In the genomic region with DNA sequence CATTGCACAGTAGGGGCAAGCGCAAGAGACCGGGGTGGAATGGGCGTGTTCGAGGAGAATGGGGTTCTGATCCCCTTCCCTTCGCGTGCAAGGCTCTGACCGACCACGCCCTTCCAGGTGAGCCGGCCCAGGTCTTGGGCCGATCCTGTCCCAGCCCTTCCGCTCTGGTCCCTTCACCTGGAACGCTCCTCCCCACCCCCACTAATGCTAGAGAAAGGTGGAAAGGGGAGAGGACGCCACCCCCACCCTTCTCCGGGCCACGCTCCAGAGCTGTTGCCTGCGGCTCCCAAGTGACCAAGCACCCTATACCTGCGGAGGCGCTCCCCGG, we compare ENCODE assay signal across 8 mouse cellular contexts. TPM values are rescaled to one million over a fixed set of nuclear protein-coding genes. Genes with fewer than 3 reads are reported as not detected.
A peak's percentile ranks its signal among the peaks of the same experiment; 100 is the strongest.
DNase-seq lines count a peak whose midpoint lies in the region; ATAC-seq and TF ChIP-seq lines count a peak whose summit lies in the region.

No protein-coding gene starts in this region.

- ATAC-seq in heart, postnatal 0 days (ENCODE audit: insufficient read depth, low read depth): peak; percentile 49
- peak; percentile 79 for ATAC-seq in embryonic facial prominence, embryonic 14.5 days (ENCODE audit: low read depth)
- peak; percentile 73 for ATAC-seq in lung, embryonic 14.5 days (ENCODE audit: insufficient read depth)

- peaks cover 31% of the 10 kb centered on the region for H3K36me3 ChIP-seq in heart, postnatal 0 days (replicated peaks; ENCODE audit: control insufficient read depth, insufficient read depth, low read length)
- peaks cover 34% of the 10 kb centered on the region for H3K36me3 ChIP-seq in embryonic facial prominence, embryonic 14.5 days (ENCODE audit: control insufficient read depth, insufficient read depth, low read length)
- peaks cover 37% of the 10 kb centered on the region for H3K36me3 ChIP-seq in lung, embryonic 14.5 days (ENCODE audit: insufficient read depth)
- H3K36me3 ChIP-seq in small intestine, adult 2 months (ENCODE audit: control insufficient read depth, insufficient read depth, low read length): peaks cover 29% of the 10 kb centered on the region

- no peaks in the 10 kb centered on the region for H3K9me3 ChIP-seq in heart, postnatal 0 days (replicated peaks; ENCODE audit: control insufficient read depth, low read length)
- no peaks in the 10 kb centered on the region for H3K9me3 ChIP-seq in embryonic facial prominence, embryonic 14.5 days (ENCODE audit: control insufficient read depth, low read length)
- H3K9me3 ChIP-seq in lung, embryonic 14.5 days (ENCODE audit: low read depth, low read length): no peaks in the 10 kb centered on the region

- peak overlapping the region; percentile 94 for H3K4me3 ChIP-seq in heart, postnatal 0 days (ENCODE audit: low read depth, low read length)
- H3K4me3 ChIP-seq in embryonic facial prominence, embryonic 14.5 days (ENCODE audit: low read depth, low read length): peak overlapping the region; percentile 75
- peak overlapping the region; percentile 90 for H3K4me3 ChIP-seq in lung, embryonic 14.5 days (ENCODE audit: low read depth, low read length)
- peak overlapping the region; percentile 83 for H3K4me3 ChIP-seq in small intestine, adult 2 months (ENCODE audit: low read depth, low read length)

- 1% methylated on average over 19 of the region's 19 CpGs for WGBS in heart, postnatal 0 days
- WGBS in embryonic facial prominence, embryonic 14.5 days: 1% methylated on average over 13 of the region's 19 CpGs
- WGBS in lung, embryonic 14.5 days: 0% methylated on average over 19 of the region's 19 CpGs
- WGBS in small intestine, adult 2 months: under 1% methylated on average over 18 of the region's 19 CpGs

- TF ChIP-seq POLR2A in small intestine, adult 2 months (IDR thresholded peaks at IDR 0.05; ENCODE audit: low read depth, low read length): no peak

- no peak for TF ChIP-seq EP300 in heart, postnatal 0 days (IDR thresholded peaks at IDR 0.05; ENCODE audit: low read depth)

- peaks cover 12% of the 10 kb centered on the region; the same call in 1 of the 2 replicates for H3K4me1 ChIP-seq in heart, postnatal 0 days (ENCODE audit: control insufficient read depth, insufficient read depth)
- H3K4me1 ChIP-seq in embryonic facial prominence, embryonic 14.5 days (ENCODE audit: control insufficient read depth, insufficient read depth, low read length): peaks cover 12% of the 10 kb centered on the region; the same call in 1 of the 2 replicates
- H3K4me1 ChIP-seq in lung, embryonic 14.5 days (ENCODE audit: insufficient read depth): peaks cover 5% of the 10 kb centered on the region; the same call in 1 of the 2 replicates
- H3K4me1 ChIP-seq in small intestine, adult 2 months (ENCODE audit: control insufficient read depth, insufficient read depth, insufficient read length, low read length): peaks cover 6% of the 10 kb centered on the region

- H3K9ac ChIP-seq in heart, postnatal 0 days (replicated peaks; ENCODE audit: low read depth, low read length): peak overlapping the region; percentile 75
- peak overlapping the region; percentile 83 for H3K9ac ChIP-seq in embryonic facial prominence, embryonic 14.5 days (ENCODE audit: low read depth, low read length)
- peak overlapping the region; percentile 79 for H3K9ac ChIP-seq in lung, embryonic 14.5 days

- no peak for DNase-seq in heart, postnatal 0 days (ENCODE audit: low spot score)
- DNase-seq in heart, postnatal 4 days: no peak
- peak; percentile 58 for DNase-seq in embryonic facial prominence, embryonic 14.5 days (ENCODE audit: low spot score)
- peak; percentile 76 for DNase-seq in kidney, adult 18-20 months
- DNase-seq in lung, embryonic 14.5 days: peak; percentile 62
- no peak for DNase-seq in right cerebral cortex, postnatal 14 days
- DNase-seq in frontal cortex, postnatal 14 days (ENCODE audit: low spot score in 2 of 2): no peak

- H3K4me2 ChIP-seq in heart, postnatal 0 days (ENCODE audit: low read depth, low read length): peak overlapping the region; percentile 98
- H3K4me2 ChIP-seq in embryonic facial prominence, embryonic 14.5 days (ENCODE audit: low read depth, low read length): peak overlapping the region; percentile 81
- peak overlapping the region; percentile 96 for H3K4me2 ChIP-seq in lung, embryonic 14.5 days

- no peak for TF ChIP-seq CTCF in heart, postnatal 0 days (IDR thresholded peaks at IDR 0.05; ENCODE audit: low read depth)
- TF ChIP-seq CTCF in lung, embryonic 14.5 days (IDR thresholded peaks at IDR 0.05; ENCODE audit: low read depth): no peak
- no peak for TF ChIP-seq CTCF in small intestine, adult 2 months (IDR thresholded peaks at IDR 0.05; ENCODE audit: extremely low read depth, insufficient read length, insufficient replicate concordance, low read depth, low read length)

- H3K27ac ChIP-seq in heart, postnatal 0 days (ENCODE audit: low read depth): peak overlapping the region; percentile 71
- H3K27ac ChIP-seq in embryonic facial prominence, embryonic 14.5 days (replicated peaks; ENCODE audit: low read depth, low read length): peak overlapping the region; percentile 76; the same call in 1 of the 2 replicates
- peak overlapping the region; percentile 74 for H3K27ac ChIP-seq in lung, embryonic 14.5 days (ENCODE audit: low read depth)
- H3K27ac ChIP-seq in small intestine, adult 2 months (ENCODE audit: insufficient read depth, low read depth, low read length): peak overlapping the region; percentile 93

- H3K27me3 ChIP-seq in heart, postnatal 0 days (ENCODE audit: control insufficient read depth, insufficient read depth, low read length): no peaks in the 10 kb centered on the region
- H3K27me3 ChIP-seq in embryonic facial prominence, embryonic 14.5 days (replicated peaks; ENCODE audit: control insufficient read depth, insufficient read depth, low read length): no peaks in the 10 kb centered on the region
- no peaks in the 10 kb centered on the region for H3K27me3 ChIP-seq in lung, embryonic 14.5 days (ENCODE audit: insufficient read depth, low read length)
- H3K27me3 ChIP-seq in small intestine, adult 2 months (ENCODE audit: control insufficient read depth, insufficient read depth, low read length): no peaks in the 10 kb centered on the region

RNA-seq across cellular contexts. Expression of gene B4galt3, which starts 0.4 kb away (rescaled TPM):
- 28.9 and 55.0 TPM in 2 replicates for total RNA-seq in heart, postnatal 0 days (2014; rRNA removed; ENCODE audit: low replicate concordance)
- 32.6 and 34.3 TPM in 2 replicates for polyA plus RNA-seq in heart, postnatal 0 days (2015; fragmentation: Nextera tagmentation; extraction: Ambion mirVana)
- total RNA-seq in heart, postnatal 4 days (2021): 10 to 100 TPM; 26.7 to 29.9 TPM
- 60.2 and 64.0 TPM in 2 replicates for polyA plus RNA-seq in embryonic facial prominence, embryonic 14.5 days (2014; fragmentation: Nextera tagmentation; extraction: Ambion mirVana)
- polyA plus RNA-seq in lung, embryonic 14.5 days (2014; fragmentation: Nextera tagmentation; extraction: Ambion mirVana): 80.3 and 94.3 TPM in 2 replicates
- polyA plus RNA-seq in small intestine, adult 2 months (2012; rRNA removed): 38.5 and 78.5 TPM in 2 replicates

RNA-seq across cellular contexts. Expression of gene Ppox, which starts 10.4 kb away (rescaled TPM):
- 32.7 and 52.4 TPM in 2 replicates for total RNA-seq in heart, postnatal 0 days (2014; rRNA removed; ENCODE audit: low replicate concordance)
- polyA plus RNA-seq in heart, postnatal 0 days (2015; fragmentation: Nextera tagmentation; extraction: Ambion mirVana): 24.3 and 24.6 TPM in 2 replicates
- 10 to 100 TPM; 22.3 to 23.4 TPM for total RNA-seq in heart, postnatal 4 days (2021)
- 44.3 and 53.0 TPM in 2 replicates for polyA plus RNA-seq in embryonic facial prominence, embryonic 14.5 days (2014; fragmentation: Nextera tagmentation; extraction: Ambion mirVana)
- polyA plus RNA-seq in lung, embryonic 14.5 days (2014; fragmentation: Nextera tagmentation; extraction: Ambion mirVana): 50.9 and 51.7 TPM in 2 replicates
- 15.4 and 23.4 TPM in 2 replicates for polyA plus RNA-seq in small intestine, adult 2 months (2012; rRNA removed)

RNA-seq across cellular contexts. Expression of gene Usp21, which starts 17.3 kb away (rescaled TPM):
- 20.0 and 27.3 TPM in 2 replicates for total RNA-seq in heart, postnatal 0 days (2014; rRNA removed; ENCODE audit: low replicate concordance)
- polyA plus RNA-seq in heart, postnatal 0 days (2015; fragmentation: Nextera tagmentation; extraction: Ambion mirVana): 30.6 and 32.3 TPM in 2 replicates
- 10 to 100 TPM; 23.2 to 23.7 TPM for total RNA-seq in heart, postnatal 4 days (2021)
- 64.2 and 74.3 TPM in 2 replicates for polyA plus RNA-seq in embryonic facial prominence, embryonic 14.5 days (2014; fragmentation: Nextera tagmentation; extraction: Ambion mirVana)
- 73.9 and 86.0 TPM in 2 replicates for polyA plus RNA-seq in lung, embryonic 14.5 days (2014; fragmentation: Nextera tagmentation; extraction: Ambion mirVana)
- 18.3 and 30.2 TPM in 2 replicates for polyA plus RNA-seq in small intestine, adult 2 months (2012; rRNA removed)

RNA-seq across cellular contexts. Expression of gene Ndufs2, which starts 19.3 kb away (rescaled TPM):
- total RNA-seq in heart, postnatal 0 days (2014; rRNA removed; ENCODE audit: low replicate concordance): 962 and 1,127 TPM in 2 replicates
- polyA plus RNA-seq in heart, postnatal 0 days (2015; fragmentation: Nextera tagmentation; extraction: Ambion mirVana): 998 and 1,009 TPM in 2 replicates
- 100 to 1,000 TPM; 862 to 916 TPM for total RNA-seq in heart, postnatal 4 days (2021)
- polyA plus RNA-seq in embryonic facial prominence, embryonic 14.5 days (2014; fragmentation: Nextera tagmentation; extraction: Ambion mirVana): 233 and 246 TPM in 2 replicates
- 244 and 250 TPM in 2 replicates for polyA plus RNA-seq in lung, embryonic 14.5 days (2014; fragmentation: Nextera tagmentation; extraction: Ambion mirVana)
- polyA plus RNA-seq in small intestine, adult 2 months (2012; rRNA removed): 79.8 and 116 TPM in 2 replicates

RNA-seq across cellular contexts. Expression of gene Adamts4, which starts 20.3 kb away (rescaled TPM):
- 4.1 and 5.5 TPM in 2 replicates for total RNA-seq in heart, postnatal 0 days (2014; rRNA removed; ENCODE audit: low replicate concordance)
- 3.8 and 3.9 TPM in 2 replicates for polyA plus RNA-seq in heart, postnatal 0 days (2015; fragmentation: Nextera tagmentation; extraction: Ambion mirVana)
- total RNA-seq in heart, postnatal 4 days (2021): 1 to 10 TPM; 8.2 to 8.7 TPM
- polyA plus RNA-seq in embryonic facial prominence, embryonic 14.5 days (2014; fragmentation: Nextera tagmentation; extraction: Ambion mirVana): 11.7 and 13.1 TPM in 2 replicates
- 6.6 and 7.5 TPM in 2 replicates for polyA plus RNA-seq in lung, embryonic 14.5 days (2014; fragmentation: Nextera tagmentation; extraction: Ambion mirVana)
- 1.5 and 2.6 TPM in 2 replicates for polyA plus RNA-seq in small intestine, adult 2 months (2012; rRNA removed)

Comparison
In these comparisons a context has a peak if more than half of its experiments do, and no peak if none do; other contexts are left out.
1. DNase-seq: peak in embryonic facial prominence, embryonic 14.5 days (single experiment), kidney, adult 18-20 months (single experiment) and lung, embryonic 14.5 days (single experiment); none in heart, postnatal 0 days (single experiment), heart, postnatal 4 days (single experiment), right cerebral cortex, postnatal 14 days (single experiment) and frontal cortex, postnatal 14 days (0 of 2).
2. Peak in every context shown above with its lines, with median percentiles within 50 percentile points of each other: ATAC-seq, H3K27ac ChIP-seq, H3K4me2 ChIP-seq, H3K4me3 ChIP-seq and H3K9ac ChIP-seq.